Mouse (Mus musculus) left cerebral cortex, postnatal 25 days (tissue): ENCODE results near the gene Mkln1. TPM values are rescaled to one million over a fixed set of nuclear protein-coding genes. Genes with fewer than 3 reads are reported as not detected.

Experiments
- DNase-seq, 2 experiments: peaks; one replicate each; pipeline ENCODE4 v3.0.0; 2022; ENCODE audit warnings: low spot score in 2 of 2, mixed read lengths in 1 of 2
- intact Hi-C: fragments of 180-260 bp; cut with DNase I; formaldehyde crosslinking; loops from one replicate; pipeline ENCODE4 v1.15.1; 2025
- total RNA-seq, 2 experiments: library from RNA; stranded (reverse); gene quantifications; 2 replicates each; pipeline ENCODE4 v1.2.3; 2021

Mkln1 gene
- 100 to 1,000 TPM; 143 to 152 TPM for total RNA-seq

DNA sequence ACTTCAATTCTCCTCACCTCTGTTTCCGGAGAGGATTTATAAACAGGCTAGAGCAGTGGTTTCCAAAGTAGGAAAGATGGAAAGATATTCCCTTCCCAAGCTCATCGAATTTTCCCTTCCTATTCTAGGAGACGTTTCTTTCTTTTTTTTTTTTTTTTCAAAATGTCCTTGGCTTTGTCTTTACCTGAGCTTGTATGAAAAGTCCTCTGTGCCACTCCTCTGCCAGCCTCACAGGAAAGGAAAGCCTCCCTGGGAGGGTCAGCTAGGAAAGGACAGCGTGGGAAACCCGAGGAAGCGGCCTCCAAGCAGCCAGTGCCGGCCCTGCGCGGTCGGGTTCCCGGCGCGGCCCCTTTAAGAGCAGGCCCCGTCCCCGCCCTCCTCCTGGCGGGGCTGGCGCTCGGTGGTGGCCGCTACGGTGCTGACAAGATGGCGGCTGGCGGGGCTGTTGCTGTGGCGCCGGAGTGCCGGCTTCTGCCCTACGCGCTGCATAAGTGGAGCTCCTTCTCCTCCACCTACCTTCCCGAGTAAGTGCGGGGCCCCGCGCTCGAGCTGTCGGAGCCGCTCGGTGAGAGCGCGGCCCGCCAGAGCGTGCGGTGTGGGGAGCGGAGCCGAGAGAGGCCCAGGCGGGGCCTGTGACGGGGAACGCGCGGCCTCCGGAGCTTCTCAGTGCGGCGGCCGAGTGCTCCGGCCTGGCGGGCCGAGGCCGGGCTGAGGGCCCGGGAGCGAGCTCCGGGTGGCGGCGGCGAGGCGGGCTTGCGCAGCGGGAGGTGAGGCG, at the start of gene Mkln1:
Mkln1 (plus strand) TSS at position 305 of the 775 bp plus-strand sequence.
- DNase-seq = peak; percentile 92 to 94
- intact Hi-C loops = loop anchor here (1.0 to 10.0 kb wide), 2 partner anchors 114 to 180 kb away; no protein-coding TSS in a partner anchor

DNA sequence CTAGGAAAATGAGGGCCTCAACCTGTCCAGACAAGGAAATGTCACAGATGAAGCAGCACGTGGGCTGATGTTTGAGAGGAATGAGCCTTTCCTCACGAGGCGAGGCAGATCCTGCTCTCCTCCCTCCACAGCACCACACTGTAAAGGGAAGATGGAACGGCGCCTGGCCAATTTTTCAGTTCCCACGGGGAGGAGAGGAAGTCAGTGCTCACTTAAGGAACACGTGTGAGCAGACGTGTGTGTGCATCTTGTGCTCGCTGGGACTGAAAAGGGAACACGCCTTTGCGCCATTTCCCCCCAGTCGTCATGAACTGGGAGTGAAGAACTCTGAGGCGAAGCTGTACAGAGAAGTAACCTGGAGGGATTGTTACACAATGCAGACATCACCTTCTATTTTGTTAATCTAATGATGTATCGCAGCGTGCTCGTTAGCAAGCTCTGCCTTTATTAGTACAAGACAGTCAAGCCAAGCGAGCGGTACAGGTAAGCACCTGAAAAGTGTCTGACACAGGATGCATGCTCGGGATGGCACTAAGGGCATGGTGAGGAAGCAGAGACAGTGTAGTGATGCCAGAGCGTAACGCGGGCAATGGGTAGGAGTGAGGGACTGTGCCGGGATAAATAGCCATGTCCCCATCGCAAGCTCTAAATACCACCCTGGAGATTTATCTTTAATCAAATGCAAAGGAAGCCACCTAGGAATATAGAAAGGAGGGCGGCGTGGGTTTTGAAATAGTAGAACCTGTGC, 41.9 kb upstream of the Mkln1 start:
- intact Hi-C loops = loop anchor here (2.0 kb wide), 1 partner anchor 140 kb away; no protein-coding TSS in a partner anchor
- DNase-seq = peak; percentile 13 to 57

DNA sequence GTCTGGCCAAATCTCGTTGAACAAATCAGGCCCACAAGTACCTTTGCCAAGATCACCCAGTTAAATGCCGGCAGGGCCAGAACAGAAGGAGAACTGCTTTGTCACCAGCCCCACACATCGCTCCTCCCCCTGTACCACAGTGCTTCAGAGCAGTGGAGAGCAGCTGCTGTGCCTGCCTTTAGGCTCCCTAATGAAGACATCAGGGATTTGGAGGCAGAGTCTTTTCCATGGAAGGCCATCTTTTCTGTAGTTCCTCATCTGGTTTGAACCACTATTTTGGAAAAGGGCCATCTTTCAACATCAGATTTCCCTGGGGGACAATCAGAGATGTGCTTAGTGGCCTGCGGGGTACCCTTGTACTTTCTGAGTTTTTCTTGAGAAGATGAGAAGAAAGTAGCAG, 41.2 kb upstream of the Mkln1 start:
- intact Hi-C loops = loop anchor here (2.0 kb wide), 1 partner anchor 140 kb away; no protein-coding TSS in a partner anchor
- peak; percentile 42 to 77 for DNase-seq

DNA sequence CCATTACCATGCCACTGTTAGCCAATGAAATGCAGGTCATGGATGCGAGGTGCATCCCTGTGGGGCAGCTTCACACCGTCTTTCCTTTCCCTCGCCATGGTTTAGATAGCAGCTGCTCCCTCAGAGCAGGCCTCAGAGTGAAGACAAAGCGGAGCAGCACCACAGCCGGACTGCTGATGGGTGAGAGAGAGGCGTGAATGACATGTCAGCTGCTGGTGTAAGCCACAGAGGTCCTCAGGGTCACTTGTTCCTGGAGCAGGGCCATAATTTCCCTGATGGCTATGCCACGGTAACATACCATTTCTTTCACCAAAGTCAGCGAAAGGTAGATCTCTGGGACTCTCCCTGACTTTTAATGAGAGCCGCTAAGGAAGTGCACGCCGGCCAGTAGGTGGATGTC, 35.9 kb upstream of the Mkln1 start:
- intact Hi-C loops = no loop called here
- no peak for DNase-seq

DNA sequence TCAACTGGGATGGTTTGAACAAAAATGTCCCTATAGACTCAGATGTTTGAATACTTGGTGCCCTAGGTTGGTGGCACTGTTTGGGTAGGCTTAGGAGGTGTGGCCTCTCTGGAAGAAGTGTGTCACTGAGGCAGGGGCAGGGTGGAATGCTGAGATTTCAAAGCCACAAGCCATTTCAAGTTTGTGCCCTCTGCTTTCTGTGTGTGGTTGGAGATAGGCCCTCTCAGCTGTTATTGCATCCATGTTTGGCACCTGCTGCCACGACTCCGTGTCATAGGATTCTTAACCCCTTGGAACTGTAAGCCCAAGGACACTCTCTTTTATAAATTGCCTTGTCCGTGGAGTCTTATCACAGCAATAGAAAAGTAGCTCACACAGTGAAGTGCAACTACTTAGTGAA, 34.1 kb upstream of the Mkln1 start:
- intact Hi-C loops = no loop called here
- DNase-seq = no peak

DNA sequence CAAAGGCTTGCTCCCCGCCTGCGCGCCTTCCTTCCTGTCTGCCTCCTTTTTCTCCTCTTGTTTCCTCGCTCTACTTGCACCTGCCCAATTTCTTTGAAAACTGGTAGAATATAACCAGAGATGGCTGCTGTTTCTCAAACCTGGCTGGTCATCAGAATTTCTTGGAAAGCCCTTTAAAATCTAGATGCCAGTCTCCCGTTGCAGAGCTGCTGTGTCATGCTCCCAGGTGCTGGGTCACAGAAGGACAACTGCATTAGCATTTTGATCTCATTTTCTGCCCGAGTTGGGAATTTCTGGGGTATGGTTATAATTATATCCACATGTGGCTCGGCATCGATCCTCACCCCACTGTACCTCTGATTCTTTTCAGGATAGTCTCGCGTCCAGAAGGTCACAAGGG, 30.6 kb upstream of the Mkln1 start:
- no peak for DNase-seq
- intact Hi-C loops = no loop called here

DNA sequence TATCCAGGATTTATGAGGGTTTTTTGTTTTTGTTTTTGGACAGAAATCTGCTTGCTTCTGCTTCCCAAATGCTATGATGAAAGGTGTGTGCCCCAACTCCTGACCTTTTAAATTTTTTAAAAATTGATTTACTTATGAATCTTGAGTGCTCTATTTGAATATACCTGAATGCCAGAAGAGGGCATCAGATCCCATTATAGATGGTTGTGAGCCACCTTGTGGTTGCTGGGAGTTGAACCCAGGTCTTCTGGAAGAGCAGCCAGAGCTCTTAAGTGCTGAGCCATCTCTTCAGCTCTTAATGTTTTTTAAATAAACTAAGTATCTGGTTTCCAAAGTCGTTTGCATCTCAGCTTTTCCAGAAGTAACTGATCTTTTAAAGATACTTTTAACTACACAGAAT, 30.0 kb upstream of the Mkln1 start:
- DNase-seq = no peak
- intact Hi-C loops = no loop called here

DNA sequence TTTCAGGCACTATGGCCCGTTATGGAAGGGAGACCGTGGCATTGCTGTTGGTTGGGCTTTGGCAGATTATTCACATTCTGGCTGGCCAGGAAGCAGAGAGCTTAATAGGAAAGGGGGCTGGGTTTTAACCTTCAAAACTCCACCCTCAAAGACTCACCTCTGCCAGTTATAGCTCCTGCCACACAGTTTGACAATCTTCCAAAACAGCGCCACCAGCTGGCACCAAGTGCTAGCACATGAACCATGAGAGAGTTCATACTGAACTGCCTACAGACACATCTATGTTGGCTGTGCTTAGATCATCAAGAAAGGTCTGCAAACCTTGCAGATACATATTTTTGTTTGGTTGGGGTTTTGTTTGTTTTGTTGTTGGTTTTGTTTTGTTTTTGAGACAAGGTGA, 28.7 kb upstream of the Mkln1 start:
- intact Hi-C loops = no loop called here
- DNase-seq = no peak

DNA sequence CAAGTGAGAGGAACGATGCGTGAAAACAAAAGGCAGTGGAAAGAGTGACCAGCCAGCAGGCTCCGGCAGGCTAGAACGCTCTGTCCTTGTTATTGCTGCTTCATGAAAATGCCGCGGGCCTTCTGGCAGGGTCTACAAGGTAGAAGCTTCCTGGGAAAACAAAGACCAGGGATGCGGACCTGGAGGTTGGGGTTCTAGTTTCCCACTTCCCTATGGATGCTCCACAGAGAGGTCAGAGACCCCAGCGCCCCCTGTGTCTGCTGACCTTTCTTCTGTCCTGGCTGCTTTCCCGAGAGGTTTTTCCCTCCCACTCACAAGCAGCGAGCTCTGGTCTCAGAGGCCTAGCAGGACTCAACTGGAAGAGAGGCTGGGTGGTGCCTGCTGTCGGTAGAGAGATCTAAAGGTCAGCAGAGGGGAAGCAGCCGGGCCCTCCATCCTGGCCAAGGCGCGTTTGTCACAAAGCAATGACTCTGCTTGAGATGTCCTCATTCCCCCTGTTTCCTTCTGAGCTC, 27.9 kb upstream of the Mkln1 start:
- DNase-seq = peak in 1 of 2 experiments; percentile 17
- intact Hi-C loops = no loop called here

DNA sequence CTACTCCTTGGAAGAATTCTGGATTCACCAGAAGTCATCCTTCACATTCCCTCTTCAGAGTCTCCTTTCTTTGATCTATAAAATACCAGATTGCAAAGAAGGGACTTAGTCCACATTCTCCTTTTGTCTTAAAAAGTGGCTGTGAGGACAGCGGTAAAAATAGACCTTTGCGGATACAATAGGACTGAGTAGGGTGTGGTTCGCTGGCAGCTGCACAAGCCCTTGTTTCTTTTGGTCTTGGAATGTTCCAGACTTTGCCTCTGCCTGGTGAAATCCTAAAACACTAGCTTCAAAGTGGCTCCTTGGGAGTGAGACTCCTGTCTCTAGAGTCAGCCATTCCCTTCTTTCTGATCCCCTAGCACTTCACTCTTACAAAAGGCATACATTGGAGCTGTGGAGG, 27.4 kb upstream of the Mkln1 start:
- intact Hi-C loops = no loop called here
- DNase-seq = peak in 1 of 2 experiments; percentile 24

DNA sequence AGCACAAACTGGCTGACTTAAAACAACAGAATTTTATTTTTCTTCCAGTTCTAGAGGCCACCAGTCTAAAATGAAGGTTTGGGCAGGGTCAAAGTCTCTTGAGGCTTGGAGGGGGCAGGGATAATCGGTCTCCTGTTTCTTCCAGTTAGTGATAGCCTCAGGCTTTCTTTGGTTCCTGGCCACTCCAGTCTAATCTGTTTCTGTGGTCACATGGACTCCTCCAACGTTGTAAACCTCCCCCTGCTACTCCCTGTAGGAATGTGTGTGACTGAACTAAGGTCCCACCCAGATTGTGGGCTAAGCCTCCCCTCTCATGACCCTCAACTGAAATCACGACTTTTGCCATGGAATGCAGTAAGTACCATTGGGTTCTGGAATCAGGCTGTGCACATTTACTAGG, 25.9 kb upstream of the Mkln1 start:
- no peak for DNase-seq
- intact Hi-C loops = no loop called here

DNA sequence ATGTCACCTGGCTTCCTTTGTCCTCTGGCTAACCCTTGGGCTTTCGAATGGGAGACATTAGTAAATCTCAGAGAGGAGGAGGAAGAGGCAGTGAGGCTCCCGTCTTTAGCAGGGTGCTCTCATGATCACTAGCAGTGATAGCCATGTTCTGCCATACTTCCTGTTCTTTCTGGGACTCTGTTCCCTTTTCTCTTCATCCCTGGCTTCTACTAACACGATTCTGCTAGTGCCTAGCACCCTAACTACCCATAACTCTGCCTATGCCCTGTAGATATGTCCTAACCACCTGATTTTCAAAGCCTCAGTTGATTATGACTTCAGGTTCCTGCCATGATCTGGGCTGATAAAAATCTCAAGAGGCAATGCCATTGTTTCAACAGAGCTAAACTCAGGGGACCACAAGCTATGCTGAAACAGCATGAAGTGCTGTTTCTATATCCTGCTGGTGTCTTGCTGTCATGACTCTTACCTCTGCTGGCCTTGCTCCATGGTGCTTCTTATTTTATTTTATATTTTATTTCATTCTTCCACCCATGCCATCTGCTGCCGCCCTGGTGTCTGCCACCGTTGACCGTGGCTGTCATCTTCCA, 25.4 kb upstream of the Mkln1 start:
- DNase-seq = no peak
- intact Hi-C loops = no loop called here

DNA sequence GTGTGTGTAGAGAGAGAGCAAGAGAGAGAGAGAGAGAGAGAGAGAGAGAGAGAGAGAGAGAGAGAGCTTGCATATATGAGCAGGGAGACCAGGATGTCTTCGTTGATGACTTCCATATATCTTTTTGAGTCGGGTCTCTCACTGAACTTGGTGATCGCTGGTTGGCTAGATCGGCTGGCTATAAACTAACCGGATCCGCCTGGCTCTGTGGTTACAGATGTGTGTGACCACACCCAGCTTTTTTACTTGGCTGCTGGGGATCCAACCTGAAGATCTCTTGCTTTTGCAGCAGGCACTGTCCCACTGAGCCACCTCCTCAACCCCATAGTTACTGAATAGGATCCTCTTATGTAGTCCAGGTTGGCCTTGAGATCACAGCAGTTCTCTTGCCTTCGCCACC, 15.5 kb upstream of the Mkln1 start:
- intact Hi-C loops = no loop called here
- no peak for DNase-seq

DNA sequence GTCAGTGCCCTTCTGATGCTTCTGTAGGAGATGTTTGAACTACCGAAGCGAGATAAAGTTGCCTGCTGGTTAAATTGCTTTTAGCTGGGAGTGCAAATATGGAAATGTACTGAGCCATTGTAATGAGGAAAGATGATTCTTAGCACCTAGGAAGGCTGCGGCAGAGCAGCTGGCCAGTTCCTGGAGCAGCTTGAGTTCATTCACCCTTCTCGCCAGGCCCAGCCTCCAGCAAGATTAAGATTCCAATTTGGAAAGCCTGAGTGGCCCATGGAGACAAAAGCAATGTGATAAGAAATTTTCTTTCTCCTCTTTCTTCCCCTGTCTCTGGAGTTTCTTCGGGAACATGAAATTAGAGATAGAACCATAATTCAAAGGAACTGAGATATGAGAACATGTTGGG, 13.7 kb upstream of the Mkln1 start:
- DNase-seq = no peak
- intact Hi-C loops = no loop called here

DNA sequence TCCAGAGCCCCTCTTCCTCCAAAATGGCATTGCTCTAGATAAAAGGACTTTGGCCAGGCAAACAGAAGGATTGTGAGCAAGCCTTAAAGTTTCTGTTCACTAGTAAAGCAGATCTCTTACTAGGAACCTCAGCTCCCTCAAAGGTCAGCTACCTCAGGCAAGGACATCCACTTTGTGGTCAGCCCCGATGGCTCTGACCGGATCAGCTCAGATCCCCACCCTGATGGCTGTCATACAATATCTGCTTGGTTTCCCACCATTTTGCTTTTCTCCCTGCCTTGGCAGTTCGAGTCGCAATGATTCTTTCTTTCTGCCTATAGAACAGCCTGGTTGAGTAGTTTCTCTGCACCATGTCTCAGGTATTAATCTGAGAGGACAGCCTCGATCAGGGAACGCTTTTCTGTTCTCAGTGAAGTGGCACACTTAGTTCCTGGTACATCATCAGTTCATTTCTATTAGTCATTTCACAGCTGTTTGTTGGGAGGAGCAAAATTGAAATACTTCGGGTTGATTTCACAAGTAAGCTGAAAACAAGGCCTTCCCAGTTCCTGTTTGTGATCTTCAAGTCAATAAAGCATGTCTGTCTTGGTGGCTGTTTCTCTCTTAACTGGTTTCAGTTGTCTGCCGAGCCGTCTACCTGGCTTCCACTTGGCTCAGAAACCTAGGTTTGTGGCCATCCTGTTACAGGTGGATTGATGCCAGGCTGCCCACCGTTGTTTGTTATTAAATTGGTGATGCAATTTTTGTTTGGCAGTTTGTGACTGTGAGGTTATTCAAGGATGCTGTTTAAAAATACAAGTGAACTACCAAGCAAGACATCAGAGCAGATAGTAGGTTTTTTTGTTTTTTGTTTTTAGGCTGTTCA, 13.0 kb upstream of the Mkln1 start:
- DNase-seq = no peak
- intact Hi-C loops = no loop called here

DNA sequence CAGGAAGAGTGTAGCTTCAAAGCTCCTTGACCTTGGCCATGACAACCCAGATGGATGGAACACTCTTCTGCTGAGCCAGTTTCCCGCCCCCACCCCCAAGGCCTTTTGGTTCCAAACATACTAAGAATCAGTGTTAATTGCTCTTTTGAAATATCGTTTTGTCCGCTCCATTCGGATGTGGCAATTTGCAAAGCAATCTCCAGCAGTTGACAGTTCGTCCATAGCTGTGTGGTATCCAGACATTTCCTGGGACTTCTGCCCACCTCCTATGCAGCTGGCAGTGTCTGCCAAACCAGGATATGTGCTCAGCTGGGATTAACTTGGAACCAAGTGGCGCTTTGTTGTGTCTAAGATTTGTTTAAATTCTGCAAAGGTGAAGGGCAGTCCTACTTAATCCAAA, 8.8 kb upstream of the Mkln1 start:
- intact Hi-C loops = loop anchor here (5.0 to 10.0 kb wide), 2 partner anchors 105 to 182 kb away; no protein-coding TSS in a partner anchor
- DNase-seq = no peak

DNA sequence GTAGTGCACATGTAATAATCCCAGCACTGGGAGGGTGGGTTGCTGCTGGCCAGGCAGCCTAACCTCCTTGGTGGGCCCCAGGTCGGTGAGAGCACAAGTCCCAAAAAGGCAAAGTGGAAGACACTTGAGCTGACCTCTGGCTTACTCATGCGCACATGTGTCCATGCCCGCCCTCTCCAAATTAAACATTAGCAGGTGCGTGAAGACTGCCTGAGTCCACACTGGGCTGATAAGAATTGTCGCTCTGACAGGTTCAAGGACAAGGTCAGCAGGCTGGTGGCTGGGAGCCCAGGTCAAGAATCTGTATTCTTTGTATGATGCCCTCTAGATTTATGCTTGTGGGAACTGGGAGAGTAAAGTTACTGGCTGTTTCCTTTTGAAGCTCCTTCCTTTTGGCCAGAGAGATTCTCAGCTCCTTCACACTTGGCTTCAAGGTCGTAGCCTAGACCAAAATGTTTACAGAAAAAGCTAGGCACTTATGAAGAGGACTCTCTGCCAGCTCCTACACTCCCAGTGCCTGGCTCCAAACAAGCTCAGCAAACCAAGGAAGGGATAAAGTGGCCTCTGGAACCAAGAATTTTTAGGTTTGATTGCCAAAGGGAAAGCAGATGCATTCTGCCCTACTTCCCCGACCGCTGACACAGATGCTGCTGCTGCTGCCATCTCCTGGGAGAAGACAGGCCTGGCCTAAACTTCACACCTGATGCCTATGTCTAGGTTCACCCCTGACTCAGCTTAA, 8.1 kb upstream of the Mkln1 start:
- DNase-seq = peak in 1 of 2 experiments; percentile 25
- intact Hi-C loops = loop anchor here (5.0 to 10.0 kb wide), 2 partner anchors 106 to 183 kb away; no protein-coding TSS in a partner anchor

DNA sequence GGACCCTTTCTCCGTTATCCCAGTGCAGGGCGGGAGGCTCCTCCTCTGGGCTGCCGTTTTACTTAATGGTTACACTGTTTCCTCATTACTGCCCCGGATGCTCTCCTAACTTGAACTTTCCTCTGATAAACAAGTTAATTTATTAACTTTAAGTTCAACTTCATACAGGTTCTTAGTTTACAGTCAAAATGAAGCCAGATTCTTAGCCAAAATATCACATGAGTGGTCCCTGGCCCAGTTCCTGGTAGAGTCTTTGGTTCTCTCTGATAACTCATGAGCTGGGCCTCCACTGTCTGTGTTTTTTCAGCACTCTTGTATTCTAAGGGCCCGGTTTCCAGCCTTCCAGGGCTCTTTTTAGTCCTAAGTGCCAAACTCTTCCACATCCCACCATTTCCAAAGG, 5.7 kb upstream of the Mkln1 start:
- DNase-seq = no peak
- intact Hi-C loops = loop anchor here (5.0 to 10.0 kb wide), 2 partner anchors 108 to 186 kb away; no protein-coding TSS in a partner anchor
